Mouse (Mus musculus) CH12.LX (cell line): ENCODE measurements around the gene Agap1.

Source experiments
- CHD2 ChIP-seq: IDR thresholded peaks from 2 replicates; pipeline ENCODE4 v1.6.1; 2011; ENCODE audit warnings: low read length, improper control_type of control experiment
- CTCF ChIP-seq, 2 experiments: IDR thresholded peaks in 1 of 2; conservative IDR thresholded peaks in 1 of 2; 2 replicates each; pipeline ENCODE4 v1.5.1; 2011 to 2012; ENCODE audit warnings: low read depth in 2 of 2, low read length in 2 of 2, improper control_type of control experiment in 1 of 2, inconsistent platforms in 1 of 2, mild to moderate bottlenecking in 1 of 2, moderate library complexity in 1 of 2
- EP300 ChIP-seq: IDR thresholded peaks from 2 replicates; pipeline ENCODE4 v1.6.1; 2011; ENCODE audit warnings: low read length, improper control_type of control experiment
- HCFC1 ChIP-seq: IDR thresholded peaks from 2 replicates; pipeline ENCODE4 v1.6.1; 2012; ENCODE audit warnings: low read depth, mild to moderate bottlenecking, inconsistent platforms, low read length, improper control_type of control experiment
- JUND ChIP-seq: conservative IDR thresholded peaks from 2 replicates; pipeline ENCODE4 v1.6.1; 2011; ENCODE audit warnings: low read depth, low read length, improper control_type of control experiment
- MAX ChIP-seq: IDR thresholded peaks from 2 replicates; pipeline ENCODE4 v1.6.1; 2011; ENCODE audit warnings: low read length, improper control_type of control experiment
- POLR2A ChIP-seq: IDR thresholded peaks from 2 replicates; pipeline ENCODE4 v1.6.1; 2011; ENCODE audit warnings: low read depth, mild to moderate bottlenecking, improper control_type of control experiment, low read length
- POLR2AphosphoS2 ChIP-seq: IDR thresholded peaks from 2 replicates; pipeline ENCODE4 v1.6.1; 2011; ENCODE audit warnings: low read depth, low read length, improper control_type of control experiment
- RAD21 ChIP-seq: IDR thresholded peaks from 2 replicates; pipeline ENCODE4 v1.6.1; 2011; ENCODE audit warnings: low read depth, mild to moderate bottlenecking, low read length, improper control_type of control experiment, moderate library complexity
- UBTF ChIP-seq: IDR thresholded peaks from 2 replicates; pipeline ENCODE4 v1.6.1; 2012; ENCODE audit warnings: low read depth, mild to moderate bottlenecking, inconsistent platforms, low read length, improper control_type of control experiment, moderate library complexity
- USF1 ChIP-seq: IDR thresholded peaks from 2 replicates; pipeline ENCODE4 v1.6.1; 2014; ENCODE audit warnings: low read depth, mild to moderate bottlenecking, inconsistent platforms, low read length, improper control_type of control experiment
- ZC3H11A ChIP-seq: IDR thresholded peaks from 2 replicates; pipeline ENCODE4 v1.6.1; 2012; ENCODE audit warnings: low read depth, mild to moderate bottlenecking, inconsistent platforms, low read length, improper control_type of control experiment
- ZNF384 ChIP-seq: IDR thresholded peaks from 2 replicates; pipeline ENCODE4 v1.6.1; 2012; ENCODE audit warnings: low read depth, low read length, improper control_type of control experiment, inconsistent platforms

DNA sequence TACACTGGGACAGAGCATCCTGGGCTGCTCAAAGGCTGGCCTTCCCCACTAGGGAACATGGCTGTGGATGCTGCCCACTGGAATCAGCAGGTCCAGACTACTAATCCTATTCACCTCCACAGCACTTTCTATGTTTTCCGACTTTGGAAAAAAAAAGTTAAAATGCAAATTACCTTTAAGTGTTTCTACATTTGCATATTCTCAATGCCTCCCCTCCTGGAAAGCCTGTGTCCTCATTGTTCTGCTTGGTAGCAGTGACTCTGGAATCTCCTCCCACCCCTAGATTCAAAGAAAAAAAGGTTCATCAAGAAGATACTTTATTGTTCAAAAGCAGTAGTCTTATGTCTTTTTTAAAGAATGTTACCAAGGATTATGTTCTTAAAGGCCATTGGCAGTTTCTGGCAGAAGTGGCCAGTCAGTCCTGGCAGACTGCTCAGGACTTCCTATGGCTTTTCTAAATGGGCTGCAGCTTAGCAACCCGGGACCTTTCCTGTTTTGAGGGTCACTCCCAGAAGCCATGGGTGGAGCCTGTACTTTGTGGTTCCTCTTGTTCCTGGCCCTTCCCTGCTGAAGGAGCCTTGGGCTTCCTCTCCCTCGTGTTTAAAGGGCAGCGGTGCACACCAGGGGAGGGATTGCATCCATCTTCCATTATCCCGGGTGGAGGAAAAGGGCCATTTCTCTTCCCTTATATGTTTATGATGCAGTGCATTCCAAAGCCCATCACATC lies 421.9 kb downstream of the Agap1 start:
- TF ChIP-seq JUND (no peak), EP300 (no peak), ZC3H11A (no peak), CTCF (conservative IDR thresholded peaks at IDR 0.05 in 1 of 2, IDR thresholded peaks at IDR 0.05 in 1 of 2; ENCODE audit: low read depth in 2 of 2, low read length in 2 of 2) (no peak), RAD21 (no peak), UBTF (no peak), POLR2A (no peak), MAX (no peak), CHD2 (no peak), POLR2AphosphoS2 (no peak), USF1 (no peak), HCFC1 (no peak), ZNF384 (no peak)
